Mouse (Mus musculus): ENCODE results near the gene Ezh1. TPM values are rescaled to one million over a fixed set of nuclear protein-coding genes. Genes with fewer than 3 reads are reported as not detected.

Gene Ezh1
- polyA plus RNA-seq, 1 experiment from 2014 or later, result 12.1 TPM

DNA sequence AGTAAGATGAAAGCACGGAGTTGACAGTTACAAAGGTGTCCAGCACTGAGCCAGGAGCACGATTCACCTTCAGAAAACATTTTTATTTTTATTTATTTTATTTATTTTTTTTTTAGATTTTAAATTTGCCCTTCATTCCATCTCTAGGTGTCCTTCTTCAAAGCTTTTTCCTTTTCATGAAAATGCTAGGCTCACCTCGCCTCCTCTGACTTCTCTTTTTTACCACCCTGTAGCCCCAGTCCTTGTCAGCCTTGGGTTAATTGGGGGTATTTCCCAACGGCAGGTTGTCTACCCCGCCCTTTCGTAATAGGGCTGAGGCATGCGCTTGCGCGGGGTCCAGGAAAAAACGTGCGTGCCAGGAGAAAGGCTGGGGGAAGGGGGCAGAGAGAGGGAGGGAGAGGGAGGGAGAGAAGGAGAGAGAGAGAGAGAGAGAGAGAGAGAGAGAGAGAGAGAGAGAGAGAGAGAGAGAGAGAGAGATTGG, 50.6 kb downstream of the Ezh1 start:
- no peak for ATAC-seq
- Histone ChIP-seq H3K9me3 (replicated peaks) (no peaks in the 10 kb centered on the region), H3K4me2 (peak overlapping the region; percentile 56), H3K4me1 (peaks cover 61% of the 10 kb centered on the region), H3K9ac (no peak overlapping the region), H3K27ac (no peak overlapping the region), H3K4me3 (peak overlapping the region; percentile 34), H3K27me3 (peaks cover 71% of the 10 kb centered on the region), H3K36me3 (ENCODE audit: poor library complexity, severe bottlenecking) (no peaks in the 10 kb centered on the region)
- WGBS, result 8% methylated on average over 11 of the region's 11 CpGs

- Histone ChIP-seq H3K9ac (peak within 1 kb of the TSS; percentile 51), H3K4me3 (peak within 1 kb of the TSS; percentile 34), H3K27ac (no peak within 1 kb of the TSS), H3K27me3 (peaks cover 75% of the 10 kb centered on the region), H3K9me3 (replicated peaks) (no peaks in the 10 kb centered on the region), H3K4me1 (peaks cover 68% of the 10 kb centered on the region), H3K4me2 (peak within 1 kb of the TSS; percentile 63), H3K36me3 (ENCODE audit: poor library complexity, severe bottlenecking) (no peaks in the 10 kb centered on the region)
- WGBS, result 26% methylated on average over 14 of the region's 14 CpGs
- no peak for ATAC-seq
Observed at GRCm38 (mm10) chr11:101174851-101175628, 51.2 kb downstream of the Ezh1 start, which contains the start of gene Ccr10. Gene Ccr10, minus strand, starts transcription at chr11:101175443.

- Histone ChIP-seq H3K9ac (peak overlapping the region; percentile 51), H3K4me3 (peak overlapping the region; percentile 30), H3K9me3 (replicated peaks) (no peaks in the 10 kb centered on the region), H3K4me2 (peak overlapping the region; percentile 63), H3K27me3 (peaks cover 77% of the 10 kb centered on the region), H3K4me1 (peaks cover 75% of the 10 kb centered on the region), H3K36me3 (ENCODE audit: poor library complexity, severe bottlenecking) (no peaks in the 10 kb centered on the region), H3K27ac (no peak overlapping the region)
- 35% methylated on average over 9 of the region's 9 CpGs for WGBS
- ATAC-seq, result no peak
Observed at GRCm38 (mm10) chr11:101174389-101174745, 51.9 kb downstream of the Ezh1 start.

DNA sequence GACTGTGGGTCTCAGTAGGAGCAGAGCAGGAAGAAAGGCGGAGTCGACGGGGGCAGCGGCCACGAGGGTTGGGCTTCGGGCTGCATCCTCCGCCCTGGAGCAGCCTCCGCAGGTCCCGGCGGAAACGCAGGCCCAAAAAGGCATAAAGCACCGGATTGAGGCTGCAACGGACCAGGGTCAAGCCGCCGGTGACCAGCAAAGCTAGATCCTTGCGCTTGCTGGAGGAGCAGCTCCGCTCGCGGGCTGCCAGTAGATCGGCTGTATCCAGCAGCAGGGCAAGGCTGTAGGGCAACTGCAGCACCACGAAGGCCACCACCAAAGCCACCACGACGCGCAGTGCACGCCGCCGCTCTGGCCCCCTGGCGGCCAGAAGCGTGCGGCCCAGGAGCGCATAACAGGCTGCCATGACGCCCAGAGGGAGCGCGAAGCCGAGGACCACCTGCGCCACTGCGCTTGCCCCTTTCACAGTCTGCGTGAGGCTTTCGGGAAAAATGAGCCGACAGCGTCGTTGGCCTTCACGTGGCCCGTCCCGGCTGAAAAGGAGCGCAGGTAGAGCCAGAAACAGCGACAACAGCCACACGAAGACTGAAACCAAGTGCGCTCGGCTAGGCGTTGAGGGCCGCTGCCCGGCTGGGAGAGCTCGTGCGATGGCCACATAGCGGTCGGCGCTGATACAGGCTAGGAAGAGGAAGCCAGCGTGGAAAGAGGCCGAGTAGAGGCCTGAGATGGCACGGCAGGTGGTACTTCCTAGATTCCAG, 52.5 kb downstream of the Ezh1 start:
- H3K9me3 ChIP-seq (replicated peaks), result no peaks in the 10 kb centered on the region
- peak overlapping the region; percentile 51 for H3K9ac ChIP-seq
- H3K36me3 ChIP-seq (ENCODE audit: poor library complexity, severe bottlenecking), result no peaks in the 10 kb centered on the region
- H3K27me3 ChIP-seq, result peaks cover 77% of the 10 kb centered on the region
- peak overlapping the region; percentile 30 for H3K4me3 ChIP-seq
- H3K27ac ChIP-seq, result 0 out of 2 replicates have a peak overlapping the region, but pooled peaks have one; percentile 27
- ATAC-seq, result peak; percentile 67
- peaks cover 80% of the 10 kb centered on the region for H3K4me1 ChIP-seq
- 1% methylated on average over 61 of the region's 61 CpGs for WGBS
- H3K4me2 ChIP-seq, result peak overlapping the region; percentile 63

DNA sequence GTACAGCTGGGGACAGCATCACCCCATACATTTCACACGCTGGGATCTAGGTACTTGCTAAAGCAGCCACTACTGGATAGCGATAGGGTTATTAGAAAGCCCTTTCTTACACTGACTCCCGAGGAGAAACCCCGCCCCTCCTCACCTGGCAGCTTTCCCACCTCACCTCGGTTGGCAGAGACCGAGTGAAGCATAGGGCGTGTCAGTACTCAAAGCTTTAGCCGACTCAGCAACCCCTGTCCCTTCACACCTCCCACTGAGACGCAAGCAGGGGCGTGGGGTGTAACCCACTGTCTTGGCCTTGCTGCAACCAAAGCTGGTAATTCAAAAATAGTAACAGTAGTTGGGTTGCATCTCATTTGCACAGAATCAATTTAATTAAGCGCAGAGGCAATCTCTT, 53.2 kb downstream of the Ezh1 start:
- H3K4me2 ChIP-seq, result peak overlapping the region; percentile 63
- H3K36me3 ChIP-seq (ENCODE audit: poor library complexity, severe bottlenecking), result no peaks in the 10 kb centered on the region
- H3K9ac ChIP-seq, result no peak overlapping the region
- no peak for ATAC-seq
- peak overlapping the region; percentile 30; the same call in 1 of the 2 replicates for H3K4me3 ChIP-seq
- H3K4me1 ChIP-seq, result peaks cover 82% of the 10 kb centered on the region
- H3K27ac ChIP-seq, result no peak overlapping the region
- no peaks in the 10 kb centered on the region for H3K9me3 ChIP-seq (replicated peaks)
- H3K27me3 ChIP-seq, result peaks cover 77% of the 10 kb centered on the region
- 6% methylated on average over 11 of the region's 11 CpGs for WGBS

DNA sequence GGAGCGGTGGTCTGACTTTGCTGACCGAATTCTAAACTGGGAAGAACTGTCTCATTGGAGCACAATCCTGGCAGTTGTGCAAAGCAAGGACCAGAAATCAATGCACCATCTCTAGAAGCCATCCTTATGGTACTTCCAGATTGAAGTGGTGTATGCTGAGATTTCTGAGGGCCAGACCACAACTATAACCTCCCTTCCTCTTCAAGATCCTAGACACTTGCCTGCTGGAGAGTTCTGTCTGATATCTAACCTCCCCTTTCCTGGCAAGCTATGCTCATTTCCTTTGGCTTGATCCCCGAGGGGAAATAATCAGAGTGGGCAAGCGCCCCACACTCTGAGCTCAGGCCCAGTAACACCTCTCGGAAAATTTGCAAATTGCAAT, 53.8 kb downstream of the Ezh1 start:
- ATAC-seq, result no peak
- H3K36me3 ChIP-seq (ENCODE audit: poor library complexity, severe bottlenecking), result peaks cover 5% of the 10 kb centered on the region
- 19% methylated on average over 5 of the region's 5 CpGs for WGBS
- H3K9ac ChIP-seq, result peak overlapping the region; percentile 63
- H3K9me3 ChIP-seq (replicated peaks), result no peaks in the 10 kb centered on the region
- peaks cover 79% of the 10 kb centered on the region for H3K4me1 ChIP-seq
- peaks cover 77% of the 10 kb centered on the region for H3K27me3 ChIP-seq
- peak overlapping the region; percentile 60 for H3K27ac ChIP-seq
- peak overlapping the region; percentile 52 for H3K4me3 ChIP-seq
- H3K4me2 ChIP-seq, result peak overlapping the region; percentile 83

GRCm38 (mm10) chr11:101171721-101172433, 54.4 kb downstream of the Ezh1 start:
- under 1% methylated on average over 31 of the region's 31 CpGs for WGBS
- no peaks in the 10 kb centered on the region for H3K9me3 ChIP-seq (replicated peaks)
- peak overlapping the region; percentile 83 for H3K4me2 ChIP-seq
- peak overlapping the region; percentile 63 for H3K9ac ChIP-seq
- H3K27me3 ChIP-seq, result peaks cover 77% of the 10 kb centered on the region
- H3K4me3 ChIP-seq, result peak overlapping the region; percentile 52
- ATAC-seq, result peak; percentile 66
- H3K4me1 ChIP-seq, result peaks cover 74% of the 10 kb centered on the region
- H3K36me3 ChIP-seq (ENCODE audit: poor library complexity, severe bottlenecking), result peaks cover 11% of the 10 kb centered on the region
- peak overlapping the region; percentile 60 for H3K27ac ChIP-seq

- peak within 1 kb of the TSS; percentile 83 for H3K4me2 ChIP-seq
- under 1% methylated on average over 36 of the region's 50 CpGs for WGBS
- peak within 1 kb of the TSS; percentile 77 for H3K9ac ChIP-seq
- peak within 1 kb of the TSS; percentile 69 for H3K4me3 ChIP-seq
- peak; percentile 96 for ATAC-seq
- H3K9me3 ChIP-seq (replicated peaks), result no peaks in the 10 kb centered on the region
- peaks cover 65% of the 10 kb centered on the region for H3K4me1 ChIP-seq
- peak within 1 kb of the TSS; percentile 60 for H3K27ac ChIP-seq
- H3K36me3 ChIP-seq (ENCODE audit: poor library complexity, severe bottlenecking), result peaks cover 16% of the 10 kb centered on the region
- peaks cover 77% of the 10 kb centered on the region for H3K27me3 ChIP-seq
Observed at GRCm38 (mm10) chr11:101170811-101171610, 55.3 kb downstream of the Ezh1 start, which contains the start of gene Plekhh3. Gene Plekhh3, minus strand, starts transcription at chr11:101171351.

DNA sequence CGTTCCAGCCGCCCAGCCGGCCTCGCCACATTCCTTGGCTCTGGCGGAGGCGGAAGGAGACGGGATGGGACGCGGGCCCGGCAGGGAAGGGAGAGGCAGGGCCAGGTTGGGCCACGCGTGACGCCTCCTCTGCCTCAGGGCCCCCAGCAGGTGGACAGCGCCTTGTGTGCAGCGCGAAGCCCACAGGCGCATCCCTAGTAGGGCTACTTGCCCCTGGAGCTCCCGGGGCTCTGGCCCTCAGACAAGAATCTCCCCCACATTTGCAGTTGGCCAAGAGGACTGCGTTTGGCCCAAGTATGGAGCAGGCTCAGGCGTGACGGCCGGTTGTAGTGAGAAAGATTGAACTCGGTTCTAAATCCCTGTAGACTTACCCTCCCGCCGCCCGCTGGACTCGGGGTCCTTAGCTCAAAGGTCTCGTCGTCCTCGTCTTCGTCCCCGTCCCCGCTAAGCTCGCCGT, 55.9 kb downstream of the Ezh1 start, which contains the start of gene Cntnap1:
TSS of gene Cntnap1 (plus strand) at position 170 of the 457 bp plus-strand sequence.
- ATAC-seq, result no peak
- Histone ChIP-seq H3K9me3 (replicated peaks) (no peaks in the 10 kb centered on the region), H3K36me3 (ENCODE audit: poor library complexity, severe bottlenecking) (peaks cover 17% of the 10 kb centered on the region), H3K4me3 (peak within 1 kb of the TSS; percentile 69), H3K27me3 (peaks cover 78% of the 10 kb centered on the region), H3K9ac (peak within 1 kb of the TSS; percentile 77), H3K4me1 (peaks cover 60% of the 10 kb centered on the region), H3K4me2 (peak within 1 kb of the TSS; percentile 83), H3K27ac (peak within 1 kb of the TSS; percentile 25; the same call in 1 of the 2 replicates)
- 0% methylated on average over 35 of the region's 35 CpGs for WGBS

DNA sequence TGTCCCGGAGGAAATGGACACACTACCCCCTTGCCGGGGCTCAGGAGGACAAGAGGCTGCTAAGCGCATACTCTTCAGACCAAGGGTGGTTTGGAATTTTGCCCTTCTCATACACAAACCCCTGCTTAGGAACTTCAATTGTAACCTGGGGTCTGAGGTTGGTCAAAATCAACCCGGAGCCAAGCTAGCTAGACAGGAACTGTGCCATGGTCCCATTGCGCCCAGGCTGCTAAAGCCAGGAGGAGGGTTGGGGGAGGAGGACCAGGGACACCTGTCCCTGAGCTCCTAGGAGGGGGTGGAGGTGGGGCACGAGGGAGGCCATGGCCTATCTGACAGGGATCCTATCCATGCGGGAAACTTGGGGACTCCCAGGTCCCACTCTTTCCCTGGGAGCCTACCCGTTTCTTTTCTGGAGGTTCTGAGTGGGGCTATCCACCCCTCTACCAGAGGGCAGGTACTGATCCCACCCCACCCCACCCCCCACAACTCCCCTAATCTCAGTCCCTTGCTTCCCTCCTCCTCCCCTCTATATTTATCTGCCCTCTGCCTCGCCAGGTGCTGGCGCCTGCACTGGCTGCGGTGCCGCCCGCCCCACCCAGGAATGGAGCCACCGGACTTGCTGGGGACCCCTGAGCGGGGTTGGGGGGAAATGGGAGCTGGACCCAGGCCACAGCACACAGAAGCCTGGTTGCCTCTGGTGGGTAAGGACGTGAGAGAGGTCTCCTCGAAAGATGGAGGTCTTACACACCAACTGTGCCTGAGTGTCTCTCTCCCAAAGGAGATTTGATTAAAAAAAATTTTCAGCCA, 56.8 kb downstream of the Ezh1 start:
- H3K27me3 ChIP-seq, result peaks cover 78% of the 10 kb centered on the region
- peak overlapping the region; percentile 83 for H3K4me2 ChIP-seq
- H3K27ac ChIP-seq, result no peak overlapping the region
- peak overlapping the region; percentile 69 for H3K4me3 ChIP-seq
- no peaks in the 10 kb centered on the region for H3K9me3 ChIP-seq (replicated peaks)
- peaks cover 52% of the 10 kb centered on the region for H3K4me1 ChIP-seq
- WGBS, result 15% methylated on average over 16 of the region's 17 CpGs
- H3K36me3 ChIP-seq (ENCODE audit: poor library complexity, severe bottlenecking), result peaks cover 17% of the 10 kb centered on the region
- no peak for ATAC-seq
- H3K9ac ChIP-seq, result peak overlapping the region; percentile 77

All from forebrain, embryonic 13.5 days (tissue).